Mouse (Mus musculus) erythroblast, embryonic 14.5 days (primary cell): ENCODE results near the gene Trpt1. TPM values are rescaled to one million over a fixed set of nuclear protein-coding genes. Genes with fewer than 3 reads are reported as not detected.

Experiments used
- H3K27me3 ChIP-seq: 2 replicates; pipeline ENCODE4 v1.6.1; 2012; ENCODE audit warnings: inconsistent platforms; ENCODE audit not compliant: control insufficient read depth
- H3K36me3 ChIP-seq: 2 replicates; pipeline ENCODE4 v1.6.1; 2012; ENCODE audit warnings: mild to moderate bottlenecking, inconsistent platforms; ENCODE audit not compliant: control insufficient read depth
- H3K4me1 ChIP-seq: 2 replicates; pipeline ENCODE4 v1.6.1; 2012; ENCODE audit warnings: inconsistent platforms; ENCODE audit not compliant: control insufficient read depth
- H3K4me3 ChIP-seq: replicated peaks from 2 replicates; pipeline ENCODE3; 2012; ENCODE audit warnings: moderate library complexity, mild to moderate bottlenecking, inconsistent platforms
- H3K9me3 ChIP-seq: 2 replicates; pipeline ENCODE4 v1.6.1; 2012; ENCODE audit warnings: low read length, inconsistent platforms, mixed read lengths; ENCODE audit not compliant: control insufficient read depth
- GATA1 ChIP-seq: IDR thresholded peaks from 2 replicates; pipeline ENCODE4 v1.6.1; 2012; ENCODE audit warnings: low read length, inconsistent platforms, mixed read lengths
- TAL1 ChIP-seq: IDR thresholded peaks from 3 replicates; pipeline ENCODE4 v1.6.1; 2012; ENCODE audit warnings: low read length, inconsistent platforms, mixed read lengths
- polyA plus RNA-seq: library from polyadenylated mRNA; stranded (reverse); fragments of >175 nt; gene quantifications from 2 replicates; pipeline ENCODE4 v1.2.3, GENCODE M21; 2012

Trpt1 gene
- polyA plus RNA-seq, 1 experiment: 0.10 TPM

GRCm38 (mm10) chr19:7020224-7020641 is 24.3 kb downstream of the Trpt1 start:
- Histone ChIP-seq H3K9me3 (no peaks in the 10 kb centered on the region), H3K4me3 (no peak overlapping the region), H3K27me3 (no peaks in the 10 kb centered on the region), H3K4me1 (peaks cover 48% of the 10 kb centered on the region), H3K36me3 (peaks cover 97% of the 10 kb centered on the region)
- TF ChIP-seq TAL1 (no peak), GATA1 (no peak)

GRCm38 (mm10) chr19:7029531-7029930 is 33.6 kb downstream of the Trpt1 start:
- TF ChIP-seq GATA1 (no peak), TAL1 (no peak)
- peaks cover 98% of the 10 kb centered on the region for H3K36me3 ChIP-seq
- no peak overlapping the region for H3K4me3 ChIP-seq
- no peaks in the 10 kb centered on the region for H3K27me3 ChIP-seq
- no peaks in the 10 kb centered on the region for H3K9me3 ChIP-seq
- H3K4me1 ChIP-seq: no peaks in the 10 kb centered on the region

- Histone ChIP-seq H3K27me3 (no peaks in the 10 kb centered on the region), H3K36me3 (peaks cover 88% of the 10 kb centered on the region), H3K4me1 (peaks cover 26% of the 10 kb centered on the region), H3K4me3 (no peak overlapping the region), H3K9me3 (no peaks in the 10 kb centered on the region)
- TF ChIP-seq GATA1 (no peak), TAL1 (no peak)
Observed at GRCm38 (mm10) chr19:7034006-7034405, 38.1 kb downstream of the Trpt1 start.

GRCm38 (mm10) chr19:7039088-7039720 is 43.3 kb downstream of the Trpt1 start:
- Histone ChIP-seq H3K9me3 (no peaks in the 10 kb centered on the region), H3K36me3 (peaks cover 36% of the 10 kb centered on the region), H3K27me3 (no peaks in the 10 kb centered on the region), H3K4me3 (peak overlapping the region; percentile 73), H3K4me1 (peaks cover 41% of the 10 kb centered on the region)
- TF ChIP-seq TAL1: no peak
- no peak for TF ChIP-seq GATA1

GRCm38 (mm10) chr19:7039841-7040636 is 44.1 kb downstream of the Trpt1 start, which contains the start of gene Stip1:
Stip1 (minus strand) TSS chr19:7039967.
- Histone ChIP-seq H3K36me3 (peaks cover 29% of the 10 kb centered on the region), H3K4me1 (peaks cover 41% of the 10 kb centered on the region), H3K9me3 (no peaks in the 10 kb centered on the region), H3K27me3 (no peaks in the 10 kb centered on the region), H3K4me3 (peak within 1 kb of the TSS; percentile 73)
- no peak for TF ChIP-seq TAL1
- no peak for TF ChIP-seq GATA1

- Histone ChIP-seq H3K36me3 (peaks cover 23% of the 10 kb centered on the region), H3K9me3 (no peaks in the 10 kb centered on the region), H3K4me1 (peaks cover 39% of the 10 kb centered on the region), H3K4me3 (peak overlapping the region; percentile 73), H3K27me3 (no peaks in the 10 kb centered on the region)
- TF ChIP-seq TAL1 (no peak), GATA1 (no peak)
Observed at GRCm38 (mm10) chr19:7040637-7041130, 44.8 kb downstream of the Trpt1 start.

GRCm38 (mm10) chr19:7041171-7041570 is 45.2 kb downstream of the Trpt1 start:
- Histone ChIP-seq H3K27me3 (no peaks in the 10 kb centered on the region), H3K36me3 (peaks cover 20% of the 10 kb centered on the region), H3K4me3 (peak overlapping the region; percentile 73), H3K9me3 (no peaks in the 10 kb centered on the region), H3K4me1 (peaks cover 38% of the 10 kb centered on the region)
- no peak for TF ChIP-seq TAL1
- TF ChIP-seq GATA1: no peak

- peaks cover 3% of the 10 kb centered on the region; the same call in 1 of the 2 replicates for H3K27me3 ChIP-seq
- H3K4me1 ChIP-seq: peaks cover 12% of the 10 kb centered on the region
- H3K9me3 ChIP-seq: no peaks in the 10 kb centered on the region
- TF ChIP-seq GATA1: no peak
- no peak for TF ChIP-seq TAL1
- no peaks in the 10 kb centered on the region for H3K36me3 ChIP-seq
- H3K4me3 ChIP-seq: no peak overlapping the region
Observed at GRCm38 (mm10) chr19:7044279-7044678, 48.3 kb downstream of the Trpt1 start.

GRCm38 (mm10) chr19:7044706-7045105 is 48.8 kb downstream of the Trpt1 start:
- no peaks in the 10 kb centered on the region for H3K36me3 ChIP-seq
- no peak overlapping the region for H3K4me3 ChIP-seq
- no peaks in the 10 kb centered on the region for H3K9me3 ChIP-seq
- H3K27me3 ChIP-seq: peaks cover 3% of the 10 kb centered on the region; the same call in 1 of the 2 replicates
- peaks cover 11% of the 10 kb centered on the region for H3K4me1 ChIP-seq
- TF ChIP-seq GATA1 (no peak), TAL1 (no peak)

Other genes starting within 250 kb of the Trpt1 start
- gene Rps6ka4, start 155.5 kb upstream of the Trpt1 start, polyA plus RNA-seq: 0.39 and 0.46 TPM in 2 replicates
- 0.25 and 0.27 TPM in 2 replicates for gene Ccdc88b, start 137.9 kb upstream of the Trpt1 start, polyA plus RNA-seq
- gene Trmt112, start 86.4 kb upstream of the Trpt1 start, polyA plus RNA-seq: 7.6 and 8.3 TPM in 2 replicates
- gene Prdx5, start 86.0 kb upstream of the Trpt1 start, polyA plus RNA-seq: 3.8 and 4.5 TPM in 2 replicates
- 0.51 and 0.55 TPM in 2 replicates for gene Esrra, start 74.3 kb upstream of the Trpt1 start, polyA plus RNA-seq
- gene Catsperz, start 70.8 kb upstream of the Trpt1 start, polyA plus RNA-seq: not detected in 2 replicates
- not detected in 2 replicates for gene Kcnk4, start 61.6 kb upstream of the Trpt1 start, polyA plus RNA-seq
- 4.3 and 6.1 TPM in 2 replicates for gene Bad, start 54.3 kb upstream of the Trpt1 start, polyA plus RNA-seq
- gene Gpr137, start 53.7 kb upstream of the Trpt1 start, polyA plus RNA-seq: 1.5 and 2.0 TPM in 2 replicates
- 15.6 and 17.4 TPM in 2 replicates for gene Ppp1r14b, start 21.2 kb upstream of the Trpt1 start, polyA plus RNA-seq
- 0.12 and 0.22 TPM in 2 replicates for gene Plcb3, start 19.7 kb upstream of the Trpt1 start, polyA plus RNA-seq
- gene Fkbp2, start 15.6 kb upstream of the Trpt1 start, polyA plus RNA-seq: 24.5 and 29.1 TPM in 2 replicates
- gene Vegfb, start 8.5 kb upstream of the Trpt1 start, polyA plus RNA-seq: 2.3 and 2.7 TPM in 2 replicates
- 3.8 and 5.5 TPM in 2 replicates for gene Dnajc4, start 3.6 kb upstream of the Trpt1 start, polyA plus RNA-seq
- gene Nudt22, start within 50 bp of the Trpt1 start, polyA plus RNA-seq: 1.1 and 1.8 TPM in 2 replicates
- 48.3 and 49.3 TPM in 2 replicates for gene Fermt3, start 23.3 kb downstream of the Trpt1 start, polyA plus RNA-seq
- gene Stip1, start 43.8 kb downstream of the Trpt1 start, polyA plus RNA-seq: 9.2 and 15.0 TPM in 2 replicates
- 1.3 and 2.0 TPM in 2 replicates for gene Macrod1, start 60.7 kb downstream of the Trpt1 start, polyA plus RNA-seq
- 0.01 TPM in 1 of 2 replicates, not detected in the other for gene Flrt1, start 109.6 kb downstream of the Trpt1 start, polyA plus RNA-seq
- gene Otub1, start 210.2 kb downstream of the Trpt1 start, polyA plus RNA-seq: 9.4 and 10.1 TPM in 2 replicates
- gene Cox8a, start 221.5 kb downstream of the Trpt1 start, polyA plus RNA-seq: 63.8 and 69.1 TPM in 2 replicates
- 1.7 and 1.8 TPM in 2 replicates for gene Naa40, start 245.1 kb downstream of the Trpt1 start, polyA plus RNA-seq